Mouse (Mus musculus): ENCODE results near the gene Exoc7. TPM values are rescaled to one million over a fixed set of nuclear protein-coding genes. Genes with fewer than 3 reads are reported as not detected.

Gene Exoc7
- total RNA-seq, 2 experiments from 2014 or later: 53.4 to 54.2 TPM

GRCm38 (mm10) chr11:116318719-116319659 is 12.0 kb upstream of the Exoc7 start:
- peak; percentile 95 to 97 for DNase-seq (ENCODE audit: low spot score in 2 of 2)

GRCm38 (mm10) chr11:116312359-116312758 is 5.3 kb upstream of the Exoc7 start:
- DNase-seq (ENCODE audit: low spot score in 2 of 2): no peak

- DNase-seq (ENCODE audit: low spot score in 2 of 2): no peak
Measured at GRCm38 (mm10) chr11:116311169-116311568, 4.1 kb upstream of the Exoc7 start.

- no peak for DNase-seq (ENCODE audit: low spot score in 2 of 2)
Measured at GRCm38 (mm10) chr11:116309601-116310000, 2.6 kb upstream of the Exoc7 start.

- no peak for DNase-seq (ENCODE audit: low spot score in 2 of 2)
Measured at GRCm38 (mm10) chr11:116307762-116308531, 914 bp upstream of the Exoc7 start.

- peak; percentile 86 to 90 for DNase-seq (ENCODE audit: low spot score in 2 of 2)
Measured at GRCm38 (mm10) chr11:116306126-116306982, 679 bp downstream of the Exoc7 start.

- no peak for DNase-seq (ENCODE audit: low spot score in 2 of 2)
Measured at GRCm38 (mm10) chr11:116305423-116305822, 1.6 kb downstream of the Exoc7 start.

GRCm38 (mm10) chr11:116298621-116299020 is 8.4 kb downstream of the Exoc7 start:
- no peak for DNase-seq (ENCODE audit: low spot score in 2 of 2)

GRCm38 (mm10) chr11:116298221-116298620 is 8.8 kb downstream of the Exoc7 start:
- no peak for DNase-seq (ENCODE audit: low spot score in 2 of 2)

GRCm38 (mm10) chr11:116297017-116297416 is 10.0 kb downstream of the Exoc7 start:
- no peak for DNase-seq (ENCODE audit: low spot score in 2 of 2)

- no peak for DNase-seq (ENCODE audit: low spot score in 2 of 2)
Measured at GRCm38 (mm10) chr11:116296191-116296734, 10.8 kb downstream of the Exoc7 start.

GRCm38 (mm10) chr11:116294319-116294718 is 12.7 kb downstream of the Exoc7 start:
- peak in 1 of 2 experiments; percentile 31 for DNase-seq (ENCODE audit: low spot score in 2 of 2)

- DNase-seq (ENCODE audit: low spot score in 2 of 2): no peak
Measured at GRCm38 (mm10) chr11:116293538-116294137, 13.4 kb downstream of the Exoc7 start.

GRCm38 (mm10) chr11:116292401-116292800 is 14.6 kb downstream of the Exoc7 start:
- no peak for DNase-seq (ENCODE audit: low spot score in 2 of 2)

GRCm38 (mm10) chr11:116290556-116290955 is 16.5 kb downstream of the Exoc7 start:
- no peak for DNase-seq (ENCODE audit: low spot score in 2 of 2)

GRCm38 (mm10) chr11:116287351-116287750 is 19.7 kb downstream of the Exoc7 start:
- no peak for DNase-seq (ENCODE audit: low spot score in 2 of 2)

- no peak for DNase-seq (ENCODE audit: low spot score in 2 of 2)
Measured at GRCm38 (mm10) chr11:116285770-116286191, 21.3 kb downstream of the Exoc7 start.

GRCm38 (mm10) chr11:116283982-116284381 is 23.1 kb downstream of the Exoc7 start:
- DNase-seq (ENCODE audit: low spot score in 2 of 2): no peak

- no peak for DNase-seq (ENCODE audit: low spot score in 2 of 2)
Measured at GRCm38 (mm10) chr11:116282912-116283521, 24.0 kb downstream of the Exoc7 start.

GRCm38 (mm10) chr11:116282089-116282488 is 24.9 kb downstream of the Exoc7 start:
- DNase-seq (ENCODE audit: low spot score in 2 of 2): no peak
